Mouse (Mus musculus) myocyte (in vitro differentiated cells): ENCODE measurements around the gene Gpr4. TPM values are rescaled to one million over a fixed set of nuclear protein-coding genes. Genes with fewer than 3 reads are reported as not detected.

Experiments used
- H3K27me3 ChIP-seq: one replicate; pipeline ENCODE4 v1.6.1; 2011; ENCODE audit not compliant: control insufficient read depth, insufficient read depth, insufficient read length
- H3K36me3 ChIP-seq: one replicate; pipeline ENCODE4 v1.6.1; 2011; ENCODE audit not compliant: control insufficient read depth, insufficient read depth
- H3K4me2 ChIP-seq: one replicate; pipeline ENCODE4 v1.6.1; 2011; ENCODE audit warnings: low read depth, control low read depth
- H3K4me3 ChIP-seq: one replicate; pipeline ENCODE4 v1.5.1; 2011; ENCODE audit warnings: mild to moderate bottlenecking, control low read depth, moderate library complexity
- H3K79me2 ChIP-seq: one replicate; pipeline ENCODE4 v1.6.1; 2011; ENCODE audit not compliant: control insufficient read depth, insufficient read depth
- H3ac ChIP-seq: one replicate; pipeline ENCODE4 v1.6.1; 2011; ENCODE audit not compliant: control insufficient read depth, insufficient read length
- CEBPB ChIP-seq: IDR thresholded peaks from 2 replicates; pipeline ENCODE4 v1.6.1; 2011; ENCODE audit warnings: mild to moderate bottlenecking, moderate library complexity; ENCODE audit not compliant: poor library complexity, insufficient read depth, severe bottlenecking
- E2F4 ChIP-seq: IDR thresholded peaks from one replicate; pipeline ENCODE4 v1.6.1; 2011; ENCODE audit warnings: mild to moderate bottlenecking, control low read depth, moderate library complexity; ENCODE audit not compliant: insufficient read depth
- MAX ChIP-seq: IDR thresholded peaks from one replicate; pipeline ENCODE4 v1.6.1; 2011; ENCODE audit warnings: low read depth, mild to moderate bottlenecking, control low read depth
- MYOD1 ChIP-seq, 3 experiments: IDR thresholded peaks; one replicate each; pipeline ENCODE4 v1.6.1; 2011; ENCODE audit warnings: control low read depth in 2 of 3, low read depth in 2 of 3, mild to moderate bottlenecking in 2 of 3, moderate library complexity in 1 of 3; ENCODE audit not compliant: insufficient read length in 2 of 3, control insufficient read depth in 1 of 3
- MYOG ChIP-seq, 3 experiments: IDR thresholded peaks; one replicate each; pipeline ENCODE4 v1.6.1; 2011; ENCODE audit warnings: control low read depth in 2 of 3, low read depth in 2 of 3, mild to moderate bottlenecking in 2 of 3; ENCODE audit not compliant: insufficient read length in 2 of 3, control insufficient read depth in 1 of 3, insufficient read depth in 1 of 3
- POLR2A ChIP-seq: IDR thresholded peaks from one replicate; pipeline ENCODE4 v1.6.1; 2011; ENCODE audit warnings: low read depth, mild to moderate bottlenecking, control low read depth, moderate library complexity; ENCODE audit not compliant: insufficient read length
- POLR2AphosphoS2 ChIP-seq: IDR thresholded peaks from one replicate; pipeline ENCODE4 v1.6.1; 2011; ENCODE audit warnings: low read depth, control low read depth; ENCODE audit not compliant: insufficient read length
- REST ChIP-seq: IDR thresholded peaks from one replicate; pipeline ENCODE4 v1.6.1; 2011; ENCODE audit warnings: mild to moderate bottlenecking, control low read depth, moderate library complexity; ENCODE audit not compliant: insufficient read depth, insufficient read length
- SRF ChIP-seq: IDR thresholded peaks from one replicate; pipeline ENCODE4 v1.6.1; 2011; ENCODE audit warnings: low read depth; ENCODE audit not compliant: control insufficient read depth, insufficient read length
- TCF12 ChIP-seq: IDR thresholded peaks from one replicate; pipeline ENCODE4 v1.6.1; 2011; ENCODE audit warnings: mild to moderate bottlenecking, control low read depth; ENCODE audit not compliant: poor library complexity, insufficient read depth, severe bottlenecking
- TCF3 ChIP-seq: IDR thresholded peaks from one replicate; pipeline ENCODE4 v1.6.1; 2011; ENCODE audit warnings: low read depth, control low read depth; ENCODE audit not compliant: insufficient read length
- USF1 ChIP-seq: IDR thresholded peaks from one replicate; pipeline ENCODE4 v1.6.1; 2011; ENCODE audit warnings: low read depth, mild to moderate bottlenecking, control low read depth, moderate library complexity
- polyA plus RNA-seq: library from polyadenylated mRNA; unstranded; fragments of >200 nt; fragmentation: generic; extraction: Trizol; gene quantifications from one replicate; pipeline ENCODE4 v1.2.1, GENCODE M21; 2012; ENCODE audit warnings: missing spikeins

The Gpr4 gene
- polyA plus RNA-seq, 1 experiment = 0.10 TPM

DNA sequence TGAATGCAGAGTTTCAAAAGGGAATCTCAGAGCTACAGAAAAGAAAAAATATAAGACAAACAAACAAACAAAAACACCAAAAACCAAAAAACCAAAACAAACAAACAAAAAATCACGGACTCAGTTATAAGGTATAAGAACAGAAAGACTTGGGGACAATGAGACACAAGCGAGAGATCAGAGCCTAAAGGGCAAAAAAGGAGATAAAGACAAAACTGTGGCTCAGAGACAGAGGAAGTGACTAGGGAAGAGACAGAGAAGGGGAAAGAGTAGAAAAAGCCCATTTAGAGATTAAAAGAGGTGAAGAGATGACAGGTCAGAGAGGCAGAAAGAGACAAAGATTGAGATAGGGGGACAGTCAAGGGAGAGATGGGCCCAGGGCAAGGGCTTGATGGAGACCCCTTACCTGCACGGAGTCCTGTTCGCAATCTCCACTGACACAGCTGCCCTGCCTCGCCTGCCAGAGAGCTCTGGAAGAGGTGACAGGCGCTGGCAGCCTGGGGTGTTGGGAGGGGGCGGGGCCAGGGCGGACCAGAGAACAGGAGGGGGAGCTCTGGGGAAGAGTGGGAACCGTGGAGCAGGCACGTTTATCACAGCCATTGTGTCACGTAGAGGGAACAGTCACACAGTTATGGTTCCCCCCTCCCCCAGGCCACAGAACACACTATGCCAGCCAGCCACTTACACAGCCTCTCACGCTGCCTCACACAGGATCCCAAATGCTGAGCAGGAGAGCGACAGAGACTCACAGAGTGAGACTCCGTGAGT is 46.5 kb upstream of the Gpr4 start, which contains the start of gene Gipr:
Gene Gipr (minus strand): TSS at position 472 of the 768 bp plus-strand sequence.
- H3K79me2 ChIP-seq = no peaks in the 10 kb centered on the region
- no peak within 1 kb of the TSS for H3K4me3 ChIP-seq
- peak within 1 kb of the TSS; percentile 24 for H3K4me2 ChIP-seq
- no peaks in the 10 kb centered on the region for H3K36me3 ChIP-seq
- no peaks in the 10 kb centered on the region for H3K27me3 ChIP-seq
- no peak for TF ChIP-seq REST
- TF ChIP-seq E2F4 = no peak
- TF ChIP-seq POLR2A = no peak
- TF ChIP-seq USF1 = no peak
- TF ChIP-seq SRF = no peak
- TF ChIP-seq POLR2AphosphoS2 = no peak
- TF ChIP-seq MAX = no peak
- no peak for TF ChIP-seq MYOG (IDR thresholded peaks at IDR 0.05; ENCODE audit: control insufficient read depth in 1 of 3, insufficient read depth in 1 of 3, insufficient read length in 2 of 3, low read depth in 2 of 3)
- TF ChIP-seq TCF12 = no peak
- TF ChIP-seq MYOD1 (IDR thresholded peaks at IDR 0.05; ENCODE audit: control insufficient read depth in 1 of 3, insufficient read length in 2 of 3, low read depth in 2 of 3) = no peak
- TF ChIP-seq CEBPB = no peak
- no peak for TF ChIP-seq TCF3
- no peak within 1 kb of the TSS for H3ac ChIP-seq

DNA sequence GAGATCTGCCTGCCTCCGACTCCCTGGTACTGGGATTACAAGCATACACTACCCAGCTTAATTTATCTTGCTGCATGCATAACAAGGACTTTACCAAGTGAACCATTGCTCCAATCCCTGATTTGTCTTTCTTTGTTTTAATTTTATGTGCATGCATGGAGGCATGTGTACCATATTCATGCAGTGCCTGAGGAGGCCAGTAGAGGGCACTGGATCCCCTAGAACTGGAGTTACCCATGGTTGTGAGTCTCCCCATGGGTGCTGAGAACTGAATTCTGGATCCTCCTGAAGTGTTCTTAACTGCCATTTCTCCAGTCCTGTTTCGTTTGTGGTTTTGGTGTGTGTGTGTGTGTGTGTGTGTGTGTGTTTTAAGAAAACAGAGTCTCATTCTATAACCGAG is 45.3 kb upstream of the Gpr4 start:
- Histone ChIP-seq H3ac (no peak overlapping the region), H3K27me3 (no peaks in the 10 kb centered on the region), H3K36me3 (no peaks in the 10 kb centered on the region), H3K79me2 (no peaks in the 10 kb centered on the region), H3K4me3 (no peak overlapping the region), H3K4me2 (no peak overlapping the region)
- TF ChIP-seq POLR2A (no peak), MYOG (IDR thresholded peaks at IDR 0.05; ENCODE audit: control insufficient read depth in 1 of 3, insufficient read depth in 1 of 3, insufficient read length in 2 of 3, low read depth in 2 of 3) (no peak), TCF12 (no peak), POLR2AphosphoS2 (no peak), MYOD1 (IDR thresholded peaks at IDR 0.05; ENCODE audit: control insufficient read depth in 1 of 3, insufficient read length in 2 of 3, low read depth in 2 of 3) (no peak), TCF3 (no peak), MAX (no peak), USF1 (no peak), SRF (no peak), REST (no peak), CEBPB (no peak), E2F4 (no peak)

DNA sequence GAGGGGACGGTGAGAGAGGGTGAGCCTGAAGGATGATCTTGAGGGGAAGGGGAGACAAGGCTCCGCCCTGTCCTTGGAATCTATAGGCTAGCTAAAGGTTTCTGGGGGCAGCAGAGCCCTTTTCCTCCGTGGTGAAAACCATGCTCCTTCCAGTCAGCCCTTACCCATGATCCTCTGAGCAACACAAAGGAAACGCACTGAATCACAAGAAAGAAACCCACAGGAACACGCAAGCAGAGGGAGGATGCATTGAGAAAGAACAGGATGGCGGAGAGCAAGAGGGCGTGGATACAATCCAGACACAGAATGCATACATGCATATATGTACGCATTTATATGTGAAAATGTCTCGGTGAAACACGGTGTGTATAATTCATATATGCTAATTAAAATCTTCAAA is 42.8 kb upstream of the Gpr4 start:
- H3K36me3 ChIP-seq = no peaks in the 10 kb centered on the region
- H3K4me2 ChIP-seq = no peak overlapping the region
- no peak overlapping the region for H3K4me3 ChIP-seq
- no peaks in the 10 kb centered on the region for H3K79me2 ChIP-seq
- H3ac ChIP-seq = no peak overlapping the region
- TF ChIP-seq POLR2A (no peak), SRF (no peak), USF1 (no peak), E2F4 (no peak), MYOD1 (IDR thresholded peaks at IDR 0.05; ENCODE audit: control insufficient read depth in 1 of 3, insufficient read length in 2 of 3, low read depth in 2 of 3) (no peak), CEBPB (no peak), TCF12 (no peak), MAX (no peak), MYOG (IDR thresholded peaks at IDR 0.05; ENCODE audit: control insufficient read depth in 1 of 3, insufficient read depth in 1 of 3, insufficient read length in 2 of 3, low read depth in 2 of 3) (no peak), TCF3 (no peak), REST (no peak), POLR2AphosphoS2 (no peak)
- H3K27me3 ChIP-seq = no peaks in the 10 kb centered on the region

DNA sequence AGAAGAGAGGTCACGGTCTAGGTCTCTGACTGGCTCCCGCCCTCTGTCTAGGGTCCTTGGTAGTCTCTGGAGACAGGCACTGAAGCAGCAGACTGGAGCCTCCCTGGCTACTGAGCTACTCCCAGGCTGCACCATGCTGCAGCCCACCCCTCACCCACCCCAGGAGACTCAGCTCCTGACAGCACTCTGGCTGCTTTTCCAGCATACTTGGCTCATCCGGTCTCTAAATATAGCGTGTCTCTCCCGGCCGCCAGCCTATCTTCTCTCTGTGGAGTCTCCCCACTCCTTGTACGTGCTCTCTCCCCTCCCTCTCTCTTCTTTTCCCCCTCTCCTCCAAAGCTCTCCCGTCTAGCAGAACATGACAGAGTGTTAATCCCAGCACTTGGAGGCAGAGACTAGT is 42.2 kb upstream of the Gpr4 start:
- no peak for TF ChIP-seq MAX
- no peak for TF ChIP-seq CEBPB
- no peak for TF ChIP-seq POLR2AphosphoS2
- no peak for TF ChIP-seq MYOG (IDR thresholded peaks at IDR 0.05; ENCODE audit: control insufficient read depth in 1 of 3, insufficient read depth in 1 of 3, insufficient read length in 2 of 3, low read depth in 2 of 3)
- TF ChIP-seq REST = no peak
- TF ChIP-seq TCF3 = no peak
- no peak for TF ChIP-seq E2F4
- no peak for TF ChIP-seq USF1
- no peak for TF ChIP-seq TCF12
- TF ChIP-seq SRF = no peak
- no peak for TF ChIP-seq MYOD1 (IDR thresholded peaks at IDR 0.05; ENCODE audit: control insufficient read depth in 1 of 3, insufficient read length in 2 of 3, low read depth in 2 of 3)
- no peak for TF ChIP-seq POLR2A
- Histone ChIP-seq H3K36me3 (no peaks in the 10 kb centered on the region), H3K4me2 (no peak overlapping the region), H3K4me3 (no peak overlapping the region), H3ac (no peak overlapping the region), H3K27me3 (no peaks in the 10 kb centered on the region), H3K79me2 (no peaks in the 10 kb centered on the region)
